Mouse (Mus musculus) kidney, adult 8-10 months (tissue): ENCODE data around the gene Fn3k.

ENCODE experiments used
- DNase-seq, 2 experiments: peaks; one replicate each; pipeline ENCODE4 v3.0.0; 2022

The Fn3k gene

GRCm38 (mm10) chr11:121457874-121458273, 23.2 kb downstream of the Fn3k start:
- DNase-seq: no peak

DNA sequence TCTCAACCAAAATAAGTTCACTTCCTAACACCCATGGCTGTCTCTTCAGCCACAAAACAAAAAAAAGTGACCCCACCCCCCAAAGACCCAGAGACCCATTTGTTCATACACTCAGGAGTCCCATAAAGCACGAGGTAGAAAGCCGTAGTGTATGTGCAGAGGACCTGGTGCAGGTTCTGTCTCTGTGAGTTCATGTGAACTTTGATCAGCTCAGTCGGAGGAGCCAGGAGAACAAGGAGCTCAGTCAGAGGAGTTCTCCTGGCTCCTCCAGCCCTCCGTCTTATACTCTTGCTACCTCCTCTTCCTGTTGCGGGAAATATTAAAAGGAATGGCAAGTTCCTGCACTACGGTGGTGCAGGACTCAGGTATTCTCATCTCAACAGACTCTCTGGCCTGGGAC, 32.7 kb downstream of the Fn3k start:
- peak in 1 of 2 experiments; percentile 22 for DNase-seq

GRCm38 (mm10) chr11:121474831-121475230, 40.1 kb downstream of the Fn3k start:
- DNase-seq: no peak

- DNase-seq: peak; percentile 45 to 73
These were observed 41.1 kb downstream of the Fn3k start for GRCm38 (mm10) chr11:121475699-121476415.

DNA sequence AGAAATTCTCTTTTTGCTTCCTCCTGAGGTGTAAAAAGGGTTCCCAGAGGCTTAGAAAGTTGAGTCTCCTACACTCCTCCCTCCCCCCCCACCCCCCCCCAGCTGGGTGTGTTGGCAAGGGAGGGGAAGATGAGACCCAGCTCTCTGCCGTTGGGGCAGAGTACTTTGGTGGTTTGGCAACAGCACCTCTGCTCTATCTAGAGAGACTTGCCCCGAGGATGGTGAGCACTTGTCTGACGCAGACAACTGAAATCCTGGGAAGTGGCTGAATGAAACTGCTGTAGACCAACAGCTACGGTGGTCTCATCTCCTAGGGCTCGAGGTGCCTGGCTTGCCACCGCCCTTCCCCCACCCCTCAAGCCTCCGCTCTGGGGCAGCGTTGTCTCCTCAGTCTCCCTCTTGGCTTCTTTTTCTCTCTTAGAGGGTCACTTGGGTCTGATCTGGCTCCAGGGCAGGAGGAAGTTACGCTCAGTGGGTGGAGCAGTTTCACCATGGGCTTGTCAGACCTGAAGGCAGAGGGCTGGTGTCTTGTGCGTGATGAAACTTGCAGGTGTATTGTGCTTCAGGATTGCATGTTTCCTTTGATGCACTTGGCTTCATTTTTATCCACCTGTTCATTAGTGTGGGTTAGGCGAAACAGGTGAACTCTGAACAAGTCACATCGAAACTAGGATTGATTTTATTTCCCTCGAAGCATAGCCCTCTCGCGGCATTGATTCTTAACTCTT, 44.9 kb downstream of the Fn3k start:
- DNase-seq: no peak

DNA sequence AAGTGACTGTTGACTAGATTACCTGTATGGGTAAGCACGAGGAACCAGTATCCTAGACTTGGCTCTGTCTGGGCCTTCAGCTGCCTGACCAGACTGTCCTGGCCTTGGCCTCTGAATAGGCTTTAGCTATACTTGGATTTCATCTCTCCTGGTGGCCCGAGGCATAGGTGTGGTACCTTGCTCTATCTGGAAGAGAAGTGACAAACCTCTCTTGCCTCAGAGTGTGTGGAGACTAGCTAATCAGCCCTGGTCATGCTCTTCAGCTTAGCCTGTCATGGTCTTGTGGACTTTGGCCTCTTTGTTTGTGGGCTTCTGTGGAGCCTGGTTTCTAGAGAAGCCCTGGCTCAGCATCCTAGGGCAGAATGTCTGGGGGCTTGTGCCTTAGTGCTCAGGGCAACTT, 46.4 kb downstream of the Fn3k start:
- peak in 1 of 2 experiments; percentile 18 for DNase-seq

DNA sequence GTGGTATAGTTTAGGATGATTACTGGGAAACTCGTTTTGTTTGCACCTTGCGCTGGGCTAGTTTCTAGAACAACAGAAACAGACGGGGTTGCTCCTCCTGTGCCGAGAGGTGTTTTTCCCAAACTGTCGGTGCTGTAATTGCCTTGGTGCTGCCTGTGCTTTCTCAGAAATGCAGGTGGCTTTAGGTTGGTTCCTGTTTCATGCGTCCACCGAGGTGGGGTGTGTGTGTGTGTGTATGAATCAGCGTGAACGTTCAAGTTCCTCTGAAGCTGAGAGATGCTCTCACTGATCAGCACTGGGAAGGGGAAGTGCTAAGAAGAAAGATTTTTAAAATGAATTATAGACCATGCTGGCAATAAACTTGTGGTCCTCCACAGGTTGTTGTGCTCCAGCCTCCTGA, 51.2 kb downstream of the Fn3k start:
- DNase-seq: no peak

DNA sequence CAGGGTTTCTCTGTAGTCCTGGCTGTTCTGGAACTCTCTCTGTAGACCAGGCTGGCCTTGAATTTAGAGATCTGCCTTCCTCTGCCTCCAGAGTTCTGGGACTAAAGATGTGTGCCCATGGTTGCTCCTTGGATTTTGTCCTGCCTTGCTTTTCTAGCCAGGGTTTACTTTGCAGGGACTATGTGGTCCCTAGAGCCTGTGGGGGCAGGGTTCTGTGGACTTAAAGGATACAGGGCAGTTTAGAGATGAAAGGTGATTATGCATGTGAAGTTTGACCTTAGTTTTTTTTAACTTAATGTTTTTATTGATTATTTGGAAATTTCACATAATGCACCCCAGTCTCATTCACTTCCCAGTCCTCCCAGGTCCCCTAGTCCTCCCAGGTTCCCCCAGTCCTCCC, 55.9 kb downstream of the Fn3k start:
- no peak for DNase-seq
